Mouse (Mus musculus) intestine, embryonic 16.5 days (tissue): ENCODE data around the gene Kcnip1. TPM values are rescaled to one million over a fixed set of nuclear protein-coding genes. Genes with fewer than 3 reads are reported as not detected.
A peak's percentile ranks its signal among the peaks of the same experiment; 100 is the strongest.

Source experiments
- ATAC-seq: fragments of 200-750 bp; cut with Nextera tagmentation; 2 replicates; pipeline ENCODE4 v1.8.0; 2017; ENCODE audit warnings: moderate TSS enrichment, moderate library complexity
- H3K27ac ChIP-seq: fragments of 300-500 bp; sonication (generic); 2 replicates; pipeline ENCODE4 v1.5.1; 2014; ENCODE audit warnings: mild to moderate bottlenecking, low read length
- H3K27me3 ChIP-seq: fragments of 300-500 bp; sonication (generic); replicated peaks from 2 replicates; pipeline ENCODE4 v1.6.1; 2014; ENCODE audit warnings: low read length, control low read depth, mixed read lengths; ENCODE audit not compliant: control insufficient read depth, insufficient read depth
- H3K36me3 ChIP-seq: fragments of 300-500 bp; sonication (generic); 2 replicates; pipeline ENCODE4 v1.6.1; 2014; ENCODE audit warnings: low read length, control low read depth; ENCODE audit not compliant: control insufficient read depth, insufficient read depth
- H3K4me1 ChIP-seq: fragments of 300-500 bp; sonication (generic); 2 replicates; pipeline ENCODE4 v1.6.1; 2014; ENCODE audit warnings: low read length, control low read depth, mixed read lengths; ENCODE audit not compliant: control insufficient read depth, insufficient read depth
- H3K4me2 ChIP-seq: fragments of 300-500 bp; sonication (generic); 2 replicates; pipeline ENCODE4 v1.6.1; 2014; ENCODE audit warnings: low read depth, low read length, control low read depth
- H3K4me3 ChIP-seq: fragments of 300-500 bp; sonication (generic); 2 replicates; pipeline ENCODE4 v1.5.1; 2014; ENCODE audit warnings: mild to moderate bottlenecking, low read length
- H3K9ac ChIP-seq: fragments of 300-500 bp; sonication (generic); 2 replicates; pipeline ENCODE4 v1.6.1; 2014; ENCODE audit warnings: low read depth, low read length
- H3K9me3 ChIP-seq: fragments of 300-500 bp; sonication (generic); 2 replicates; pipeline ENCODE4 v1.6.1; 2016; ENCODE audit warnings: low read length, control low read depth; ENCODE audit not compliant: control insufficient read depth
- WGBS: fragments of 180-500 bp; shearing (Covaris S2); extraction: QIAGEN DNeasy Blood & Tissue Kit; methylation state at CpG from one replicate; pipeline ENCODE4 v1.1.7; 2014; 5-methylcytosine and 5-hydroxymethylcytosine counted together
- polyA plus RNA-seq: library from polyadenylated mRNA; unstranded; fragments of >200 nt; fragmentation: Nextera tagmentation; extraction: Ambion mirVana; gene quantifications from 2 replicates; pipeline ENCODE4 v1.2.1, GENCODE M21; 2015

Kcnip1 gene
- polyA plus RNA-seq, 1 experiment from 2014 or later: 8.9 TPM

DNA sequence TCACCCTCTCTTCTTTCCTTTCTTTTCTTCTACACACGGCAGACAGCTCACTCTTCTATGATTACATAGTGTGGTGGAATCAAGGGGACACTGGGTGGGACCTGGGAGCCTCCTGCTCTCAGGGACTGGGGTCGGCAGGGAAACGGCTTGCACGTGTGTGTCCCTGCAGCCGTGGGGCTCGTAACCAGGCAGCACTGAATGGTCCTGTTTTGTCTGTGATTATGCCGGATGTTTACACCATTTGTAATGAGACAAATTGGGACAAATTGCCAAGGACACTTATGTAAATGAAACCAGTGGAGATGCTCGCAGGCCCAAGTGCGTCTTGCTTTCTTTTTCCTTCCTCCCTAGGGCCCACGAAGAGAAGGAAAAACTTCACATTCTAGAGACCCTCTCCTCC lies 256.5 kb downstream of the Kcnip1 start:
- Histone ChIP-seq H3K4me3 (no peak overlapping the region), H3K27me3 (no peaks in the 10 kb centered on the region), H3K27ac (peak overlapping the region; percentile 16; the same call in 1 of the 2 replicates), H3K9ac (no peak overlapping the region), H3K4me2 (no peak overlapping the region), H3K36me3 (no peaks in the 10 kb centered on the region), H3K4me1 (no peaks in the 10 kb centered on the region), H3K9me3 (no peaks in the 10 kb centered on the region)
- 45% methylated on average over 10 of the region's 10 CpGs for WGBS
- no peak for ATAC-seq

DNA sequence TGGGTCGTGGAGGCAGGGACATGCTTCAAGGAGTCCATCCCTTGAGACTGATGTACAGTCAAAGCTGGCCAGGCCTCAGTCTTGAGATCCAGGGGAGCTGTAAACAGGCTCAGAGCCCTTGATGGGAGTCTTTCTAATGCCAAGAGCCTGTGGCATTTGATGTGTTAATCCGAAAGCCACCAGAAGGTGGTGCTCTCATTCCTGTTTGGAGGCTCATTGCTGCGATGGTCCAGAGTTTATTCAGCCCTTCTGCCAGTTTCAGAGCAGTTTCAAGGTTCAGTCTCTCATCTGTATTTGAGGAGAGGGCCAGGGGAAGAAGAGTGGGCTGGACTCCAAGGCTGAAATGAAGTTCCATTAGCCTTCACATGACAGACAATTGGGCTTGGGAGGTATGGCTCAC lies 259.7 kb downstream of the Kcnip1 start:
- H3K4me2 ChIP-seq: no peak overlapping the region
- no peaks in the 10 kb centered on the region for H3K27me3 ChIP-seq
- no peak overlapping the region for H3K27ac ChIP-seq
- no peaks in the 10 kb centered on the region for H3K36me3 ChIP-seq
- no peak overlapping the region for H3K9ac ChIP-seq
- no peak overlapping the region for H3K4me3 ChIP-seq
- H3K9me3 ChIP-seq: no peaks in the 10 kb centered on the region
- ATAC-seq: no peak
- WGBS: 5% methylated on average over 3 of the region's 3 CpGs
- no peaks in the 10 kb centered on the region for H3K4me1 ChIP-seq

DNA sequence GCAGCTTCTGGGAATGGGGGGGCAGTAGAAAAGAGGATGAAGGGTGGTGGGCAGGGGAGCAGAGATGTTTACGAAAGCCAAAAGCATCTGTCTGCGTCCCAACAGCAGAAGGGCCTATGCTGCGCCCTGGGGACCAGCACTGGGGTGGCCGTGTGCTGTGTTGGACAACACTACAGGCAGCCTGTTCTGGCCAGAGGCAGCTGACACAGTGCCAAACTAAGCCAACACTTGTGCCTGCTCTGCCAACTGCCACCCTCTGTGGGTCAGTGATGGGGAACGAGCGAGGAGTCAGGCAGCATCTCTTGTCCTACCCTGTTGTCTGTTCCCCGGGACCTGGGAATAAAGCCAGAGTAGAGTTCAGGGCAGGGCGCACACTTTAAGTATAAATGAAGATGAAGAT lies 260.6 kb downstream of the Kcnip1 start:
- Histone ChIP-seq H3K27ac (no peak overlapping the region), H3K27me3 (no peaks in the 10 kb centered on the region), H3K36me3 (no peaks in the 10 kb centered on the region), H3K9me3 (no peaks in the 10 kb centered on the region), H3K9ac (no peak overlapping the region), H3K4me3 (no peak overlapping the region), H3K4me1 (no peaks in the 10 kb centered on the region), H3K4me2 (no peak overlapping the region)
- no peak for ATAC-seq
- WGBS: 82% methylated on average over 8 of the region's 8 CpGs

DNA sequence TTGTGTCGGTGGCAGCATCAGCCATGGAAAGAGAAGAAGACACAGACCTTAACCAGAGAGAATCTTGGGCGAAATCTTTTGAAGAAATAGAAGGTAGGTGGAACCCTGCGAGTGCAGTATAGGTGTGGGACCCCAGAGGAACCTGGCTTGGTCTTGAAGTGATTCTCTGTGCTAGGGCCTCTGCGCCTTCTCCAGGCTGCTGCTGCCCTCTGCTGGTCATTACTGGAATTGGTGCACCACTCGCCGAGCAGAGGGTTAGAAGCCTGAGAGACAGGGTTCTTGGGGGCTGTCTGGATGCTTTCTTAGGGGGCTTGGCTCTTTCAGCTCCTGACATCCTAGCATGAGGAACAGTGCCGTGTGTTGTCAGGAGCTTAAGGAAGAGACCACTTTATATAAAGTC lies 271.7 kb downstream of the Kcnip1 start:
- H3K9me3 ChIP-seq: no peaks in the 10 kb centered on the region
- no peak overlapping the region for H3K27ac ChIP-seq
- H3K9ac ChIP-seq: no peak overlapping the region
- WGBS: 29% methylated on average over 7 of the region's 7 CpGs
- H3K36me3 ChIP-seq: no peaks in the 10 kb centered on the region
- H3K4me3 ChIP-seq: no peak overlapping the region
- no peaks in the 10 kb centered on the region for H3K4me1 ChIP-seq
- H3K4me2 ChIP-seq: no peak overlapping the region
- no peaks in the 10 kb centered on the region for H3K27me3 ChIP-seq
- no peak for ATAC-seq

DNA sequence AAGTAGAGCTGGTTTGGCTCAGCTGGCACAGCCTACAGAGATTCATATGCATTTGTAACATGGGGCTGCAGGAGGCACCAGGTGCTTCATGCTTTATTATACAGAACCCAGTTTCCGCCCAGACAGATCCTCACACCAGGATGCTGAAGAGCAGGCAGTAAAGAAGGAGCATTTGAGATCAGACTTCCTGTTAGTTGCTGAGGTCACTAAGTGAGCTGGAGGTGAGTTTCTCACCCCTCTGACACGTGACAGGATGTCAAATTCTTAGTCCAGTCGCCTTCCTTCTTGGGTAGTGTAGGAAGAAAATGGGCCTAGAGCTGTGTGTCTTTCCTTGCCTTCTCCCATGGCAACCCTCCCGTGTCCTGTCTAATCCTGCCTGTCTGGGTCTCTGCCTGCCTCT lies 286.2 kb downstream of the Kcnip1 start:
- 26% methylated on average over 4 of the region's 4 CpGs for WGBS
- Histone ChIP-seq H3K27ac (no peak overlapping the region), H3K9ac (no peak overlapping the region), H3K9me3 (no peaks in the 10 kb centered on the region), H3K4me2 (no peak overlapping the region), H3K4me1 (0 out of 2 replicates have a peak, but pooled peaks cover 2% of the 10 kb centered on the region), H3K27me3 (no peaks in the 10 kb centered on the region), H3K4me3 (no peak overlapping the region), H3K36me3 (no peaks in the 10 kb centered on the region)
- no peak for ATAC-seq

GRCm38 (mm10) chr11:33701958-33702459 lies 290.9 kb downstream of the Kcnip1 start:
- 49% methylated on average over 2 of the region's 2 CpGs for WGBS
- ATAC-seq: no peak
- H3K9ac ChIP-seq: no peak overlapping the region
- H3K9me3 ChIP-seq: no peaks in the 10 kb centered on the region
- no peak overlapping the region for H3K4me2 ChIP-seq
- no peak overlapping the region for H3K4me3 ChIP-seq
- H3K4me1 ChIP-seq: 0 out of 2 replicates have a peak, but pooled peaks cover under 1% of the 10 kb centered on the region
- no peak overlapping the region for H3K27ac ChIP-seq
- H3K27me3 ChIP-seq: no peaks in the 10 kb centered on the region
- no peaks in the 10 kb centered on the region for H3K36me3 ChIP-seq

DNA sequence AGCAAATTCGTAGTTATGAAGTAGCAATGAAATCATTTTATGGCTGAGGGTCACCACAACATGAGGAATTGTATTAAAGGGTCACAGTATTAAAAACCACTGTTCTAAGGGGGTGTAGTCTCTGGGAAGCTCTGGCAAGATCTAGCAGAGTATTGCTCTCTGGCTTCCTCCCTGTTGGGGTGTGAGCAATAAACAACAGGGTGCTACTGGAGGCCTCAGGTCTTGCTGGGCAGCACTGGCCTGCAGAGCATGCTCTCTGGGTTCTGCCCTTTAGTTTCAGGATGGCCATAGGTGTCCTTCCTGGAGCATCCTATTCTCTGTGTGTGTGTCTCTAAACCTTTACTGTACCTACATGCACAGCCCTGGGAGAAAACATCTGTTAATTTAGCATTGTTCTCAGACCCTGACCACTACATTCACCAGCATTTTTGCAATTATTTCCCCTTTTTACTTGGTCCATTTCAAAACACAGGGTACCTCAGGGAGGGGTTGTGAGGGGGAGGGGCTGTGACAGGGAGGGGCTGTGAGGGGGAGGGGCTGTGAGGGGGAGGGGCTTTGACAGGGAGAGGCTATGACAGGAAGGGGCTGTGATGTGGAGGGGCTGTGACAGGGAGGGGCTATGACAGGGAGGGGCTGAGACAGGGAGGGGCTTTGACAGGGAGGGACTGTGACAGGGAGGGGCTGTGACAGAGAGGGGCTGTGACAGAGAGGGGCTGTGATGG lies 291.6 kb downstream of the Kcnip1 start:
- no peaks in the 10 kb centered on the region for H3K27me3 ChIP-seq
- no peaks in the 10 kb centered on the region for H3K4me1 ChIP-seq
- 54% methylated on average over 1 of the region's 1 CpGs for WGBS
- no peak for ATAC-seq
- no peak overlapping the region for H3K4me3 ChIP-seq
- no peak overlapping the region for H3K4me2 ChIP-seq
- no peaks in the 10 kb centered on the region for H3K9me3 ChIP-seq
- no peaks in the 10 kb centered on the region for H3K36me3 ChIP-seq
- no peak overlapping the region for H3K9ac ChIP-seq
- no peak overlapping the region for H3K27ac ChIP-seq

- WGBS: 40% methylated on average over 4 of the region's 4 CpGs
- Histone ChIP-seq H3K27me3 (no peaks in the 10 kb centered on the region), H3K4me1 (no peaks in the 10 kb centered on the region), H3K36me3 (no peaks in the 10 kb centered on the region), H3K9ac (no peak overlapping the region), H3K4me3 (no peak overlapping the region), H3K4me2 (no peak overlapping the region), H3K9me3 (no peaks in the 10 kb centered on the region), H3K27ac (no peak overlapping the region)
- ATAC-seq: no peak
Measured at GRCm38 (mm10) chr11:33700725-33701124, 292.2 kb downstream of the Kcnip1 start.

- no peaks in the 10 kb centered on the region for H3K9me3 ChIP-seq
- no peaks in the 10 kb centered on the region for H3K4me1 ChIP-seq
- H3K27ac ChIP-seq: no peak overlapping the region
- no peaks in the 10 kb centered on the region for H3K36me3 ChIP-seq
- H3K4me3 ChIP-seq: no peak overlapping the region
- no peak for ATAC-seq
- H3K27me3 ChIP-seq: no peaks in the 10 kb centered on the region; the same call in 1 of the 2 replicates
- H3K9ac ChIP-seq: no peak overlapping the region
- 93% methylated on average over 3 of the region's 3 CpGs for WGBS
- H3K4me2 ChIP-seq: no peak overlapping the region
Measured at GRCm38 (mm10) chr11:33690181-33690580, 302.8 kb downstream of the Kcnip1 start.

DNA sequence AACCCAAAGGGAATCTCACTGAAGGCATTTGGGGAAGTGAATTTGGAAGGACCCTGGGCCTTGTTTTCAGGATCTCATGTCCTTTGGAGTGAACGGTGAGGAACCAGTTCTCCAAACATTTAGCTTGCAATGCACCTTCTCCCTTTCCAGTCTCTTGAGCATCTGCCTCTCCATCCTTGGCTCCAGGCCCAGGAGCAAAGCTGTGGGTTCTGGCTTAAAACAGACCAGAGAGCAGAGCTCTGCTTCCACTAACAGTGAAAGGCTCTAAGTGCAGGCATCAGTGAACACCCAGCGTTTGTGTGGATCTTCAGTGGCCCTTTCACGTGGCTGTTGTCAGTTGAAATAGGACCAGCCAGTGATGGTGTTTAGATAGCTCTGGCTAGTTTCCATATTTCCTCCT lies 307.0 kb downstream of the Kcnip1 start:
- 51% methylated on average over 3 of the region's 3 CpGs for WGBS
- Histone ChIP-seq H3K36me3 (no peaks in the 10 kb centered on the region), H3K4me2 (no peak overlapping the region)

More for the DNA sequence above, 307.0 kb downstream of the Kcnip1 start:
- H3K27ac ChIP-seq: no peak overlapping the region
- no peak overlapping the region for H3K9ac ChIP-seq
- no peak overlapping the region for H3K4me3 ChIP-seq
- peak; percentile 38; the same call in 1 of the 2 replicates for ATAC-seq
- H3K4me1 ChIP-seq: no peaks in the 10 kb centered on the region
- no peaks in the 10 kb centered on the region for H3K27me3 ChIP-seq
- H3K9me3 ChIP-seq: no peaks in the 10 kb centered on the region
